Mouse (Mus musculus) erythroblast, embryonic 14.5 days (primary cell): ENCODE measurements at regions not wholly inside any gene's neighbourhood (a gene's known extent, or its start where the extent isn't known, plus 50 kb on each side); places are given as distances from the start of the nearest gene placed in this dataset.

Experiments used
- GATA1 ChIP-seq: IDR thresholded peaks from 2 replicates; pipeline ENCODE4 v1.6.1; 2012; ENCODE audit warnings: low read length, inconsistent platforms, mixed read lengths
- TAL1 ChIP-seq: IDR thresholded peaks from 3 replicates; pipeline ENCODE4 v1.6.1; 2012; ENCODE audit warnings: low read length, inconsistent platforms, mixed read lengths

GRCm38 (mm10) chr3:130805345-130805744 is 75.1 kb upstream of the Rpl34 start:
- TF ChIP-seq GATA1: no peak
- TF ChIP-seq TAL1: no peak
